ENCODE assay signal across 9 mouse cellular contexts in the genomic region with DNA sequence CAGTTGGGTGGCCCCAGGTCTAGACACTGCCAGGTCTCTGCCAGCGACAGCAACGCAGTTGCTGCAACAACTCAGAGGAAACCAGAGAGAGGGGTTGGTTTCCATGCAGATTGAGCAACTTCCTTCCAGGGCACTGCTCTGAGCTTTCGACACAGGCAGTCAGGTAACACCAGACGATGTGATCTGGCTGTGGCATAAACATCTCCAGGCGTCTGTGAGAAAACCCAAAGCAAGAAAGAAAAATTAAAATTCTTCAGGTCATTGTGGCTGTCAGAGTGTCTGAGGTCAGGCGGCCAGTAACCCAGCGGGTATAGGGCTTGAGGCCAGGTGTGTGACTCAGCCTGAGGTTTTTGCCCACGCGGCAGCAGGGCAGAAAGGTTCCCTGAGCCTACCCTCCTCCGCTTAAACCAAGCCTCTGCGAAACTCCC.
DNase-seq lines count a peak whose midpoint lies in the region; ATAC-seq lines count a peak whose summit lies in the region.
"Had no signal": no experiment of that assay in that cellular context is flagged by ENCODE, and none has a peak within 500 bp of the region (broad histone marks: within the 10 kb centered on the region; RNA-seq: fewer than 3 reads in every experiment).

No protein-coding gene starts in this region.

- peak; percentile 74 for ATAC-seq in megakaryocyte progenitor cell, adult 5-6 weeks (replicated peaks; ENCODE audit: poor library complexity)

- H3K4me3 ChIP-seq in midbrain, embryonic 10.5 days, result no peak overlapping the region
- H3K4me3 ChIP-seq: heart, embryonic 13.5 days had no signal

- no peaks in the 10 kb centered on the region for H3K27me3 ChIP-seq in midbrain, embryonic 10.5 days (ENCODE audit: low read depth, poor library complexity, severe bottlenecking)
- H3K27me3 ChIP-seq: heart, embryonic 13.5 days had no signal

- no peaks in the 10 kb centered on the region for H3K36me3 ChIP-seq in midbrain, embryonic 10.5 days
- H3K36me3 ChIP-seq: heart, embryonic 13.5 days had no signal

- 73% methylated on average over 11 of the region's 11 CpGs for WGBS in midbrain, embryonic 10.5 days

- no peaks in the 10 kb centered on the region for H3K9me3 ChIP-seq in midbrain, embryonic 10.5 days (replicated peaks)
- H3K9me3 ChIP-seq: heart, embryonic 13.5 days had no signal

- no peak overlapping the region for H3K27ac ChIP-seq in midbrain, embryonic 10.5 days (replicated peaks)
- H3K27ac ChIP-seq: heart, embryonic 13.5 days had no signal

- H3K4me1 ChIP-seq in midbrain, embryonic 10.5 days, result no peaks in the 10 kb centered on the region

- DNase-seq in 3134 (ENCODE audit: extremely low read depth, insufficient read length, low spot score), result peak; percentile 82
- DNase-seq in NIH3T3 (ENCODE audit: low read depth), result peak; percentile 77
- peak; percentile 96 for DNase-seq in fat pad, adult 2 months (ENCODE audit: extremely low read depth, low read depth, low spot score)
- no peak for DNase-seq in gastrocnemius, postnatal 25 days
- no peak for DNase-seq in kidney, adult 9 months
- DNase-seq in midbrain, embryonic 10.5 days (ENCODE audit: low spot score), result no peak
- no peak for DNase-seq in yolk sac, embryonic 10.5 days (ENCODE audit: low spot score)

Comparison
In these comparisons a context has a peak if more than half of its experiments do, and no peak if none do; other contexts are left out.
1. DNase-seq: peak in 3134 (single experiment), NIH3T3 (single experiment) and fat pad, adult 2 months (single experiment); none in gastrocnemius, postnatal 25 days (single experiment), kidney, adult 9 months (single experiment), midbrain, embryonic 10.5 days (single experiment) and yolk sac, embryonic 10.5 days (single experiment).